Mouse (Mus musculus): ENCODE measurements around the gene R3hdm1. TPM values are rescaled to one million over a fixed set of nuclear protein-coding genes. Genes with fewer than 3 reads are reported as not detected.
"Not testable (repeated sequence)": the region's sequence is repeated elsewhere in the genome, so short reads cannot be mapped to it uniquely, and the experiment has no call there.

The R3hdm1 gene
- total RNA-seq, 2 experiments from 2014 or later, result 505 to 574 TPM

- intact Hi-C loops (cut with DNase I), result loop anchor here (1.0 to 2.0 kb wide), 4 partner anchors 45 to 143 kb away; no protein-coding TSS in a partner anchor
- no peak for TF ChIP-seq CTCF (IDR thresholded peaks at IDR 0.05)
- H3K27ac ChIP-seq, result peak overlapping the region; percentile 90
- no peak overlapping the region for H3K4me3 ChIP-seq
- no peak for DNase-seq (ENCODE audit: extremely low spot score in 1 of 2, low spot score in 2 of 2)
These were observed 25.3 kb upstream of the R3hdm1 start for GRCm38 (mm10) chr1:128077788-128078187.

GRCm38 (mm10) chr1:128078646-128079045, 24.5 kb upstream of the R3hdm1 start:
- H3K4me3 ChIP-seq, result no peak overlapping the region
- DNase-seq (ENCODE audit: extremely low spot score in 1 of 2, low spot score in 2 of 2), result no peak
- peak overlapping the region; percentile 90 for H3K27ac ChIP-seq
- TF ChIP-seq CTCF (IDR thresholded peaks at IDR 0.05), result no peak
- intact Hi-C loops (cut with DNase I), result loop anchor here (2.0 kb wide), 1 partner anchor 62 kb away; no protein-coding TSS in a partner anchor

GRCm38 (mm10) chr1:128080936-128081696, 22.0 kb upstream of the R3hdm1 start:
- intact Hi-C loops (cut with DNase I), result no loop called here
- no peak for TF ChIP-seq CTCF (IDR thresholded peaks at IDR 0.05)

GRCm38 (mm10) chr1:128081873-128082272, 21.2 kb upstream of the R3hdm1 start:
- no peak for DNase-seq (ENCODE audit: extremely low spot score in 1 of 2, low spot score in 2 of 2)
- no peak overlapping the region for H3K4me3 ChIP-seq
- TF ChIP-seq CTCF (IDR thresholded peaks at IDR 0.05), result no peak
- H3K27ac ChIP-seq, result peak overlapping the region; percentile 56; the same call in 1 of the 2 replicates
- intact Hi-C loops (cut with DNase I), result no loop called here

More at GRCm38 (mm10) chr1:128080936-128081696, 22.0 kb upstream of the R3hdm1 start:
- Histone ChIP-seq H3K27ac (peak overlapping the region; percentile 56; the same call in 1 of the 2 replicates), H3K4me3 (no peak overlapping the region)
- DNase-seq (ENCODE audit: extremely low spot score in 1 of 2, low spot score in 2 of 2), result no peak

GRCm38 (mm10) chr1:128082800-128083199, 20.3 kb upstream of the R3hdm1 start:
- H3K4me3 ChIP-seq, result no peak overlapping the region
- DNase-seq (ENCODE audit: extremely low spot score in 1 of 2, low spot score in 2 of 2), result no peak
- no peak for TF ChIP-seq CTCF (IDR thresholded peaks at IDR 0.05)
- peak overlapping the region; percentile 33; the same call in 1 of the 2 replicates for H3K27ac ChIP-seq
- intact Hi-C loops (cut with DNase I), result no loop called here

- no peak for TF ChIP-seq CTCF (IDR thresholded peaks at IDR 0.05)
- no peak overlapping the region for H3K4me3 ChIP-seq
- intact Hi-C loops (cut with DNase I), result no loop called here
- H3K27ac ChIP-seq, result no peak overlapping the region
- no peak for DNase-seq (ENCODE audit: extremely low spot score in 1 of 2, low spot score in 2 of 2)
These were observed 8.4 kb upstream of the R3hdm1 start for GRCm38 (mm10) chr1:128094686-128095085.

GRCm38 (mm10) chr1:128098309-128098708, 4.8 kb upstream of the R3hdm1 start:
- Histone ChIP-seq H3K4me3 (no peak overlapping the region), H3K27ac (no peak overlapping the region)
- intact Hi-C loops (cut with DNase I), result no loop called here
- no peak for TF ChIP-seq CTCF (IDR thresholded peaks at IDR 0.05)
- no peak for DNase-seq (ENCODE audit: extremely low spot score in 1 of 2, low spot score in 2 of 2)

- peak; percentile 31 to 48 for DNase-seq (ENCODE audit: extremely low spot score in 1 of 2, low spot score in 2 of 2)
- Histone ChIP-seq H3K27ac (peak overlapping the region; percentile 95), H3K4me3 (peak overlapping the region; percentile 85)
- intact Hi-C loops (cut with DNase I), result loop anchor here (5.0 kb wide), 2 partner anchors 315 to 330 kb away; partner anchors contain the start of genes Ccnt2 and Dars
- no peak for TF ChIP-seq CTCF (IDR thresholded peaks at IDR 0.05)
These were observed 855 bp upstream of the R3hdm1 start for GRCm38 (mm10) chr1:128102251-128102640.

GRCm38 (mm10) chr1:128103520-128104088, 503 bp downstream of the R3hdm1 start:
- Histone ChIP-seq H3K27ac (peak overlapping the region; percentile 90), H3K4me3 (peak overlapping the region; percentile 85)
- DNase-seq (ENCODE audit: extremely low spot score in 1 of 2, low spot score in 2 of 2), result no peak
- no peak; the same call in 1 of the 2 replicates for TF ChIP-seq CTCF (IDR thresholded peaks at IDR 0.05)
- intact Hi-C loops (cut with DNase I), result loop anchor here (5.0 kb wide), 2 partner anchors 314 to 331 kb away; partner anchors contain the start of genes Ccnt2 and Dars

GRCm38 (mm10) chr1:128120913-128121627, 18.0 kb downstream of the R3hdm1 start:
- Histone ChIP-seq H3K27ac (no peak overlapping the region), H3K4me3 (no peak overlapping the region)
- no peak for TF ChIP-seq CTCF (IDR thresholded peaks at IDR 0.05)
- intact Hi-C loops (cut with DNase I), result no loop called here
- DNase-seq (ENCODE audit: extremely low spot score in 1 of 2, low spot score in 2 of 2), result no peak

GRCm38 (mm10) chr1:128136222-128136621, 33.1 kb downstream of the R3hdm1 start:
- H3K4me3 ChIP-seq; DNase-seq (ENCODE audit: extremely low spot score in 1 of 2, low spot score in 2 of 2); H3K27ac ChIP-seq; intact Hi-C loops (cut with DNase I): not testable (repeated sequence)
